Mouse (Mus musculus) spleen, postnatal 36 days (tissue): ENCODE measurements around the gene Arhgef12.

Experiments used
- DNase-seq, 2 experiments: peaks; one replicate each; pipeline ENCODE4 v3.0.0; 2022; ENCODE audit warnings: low spot score in 2 of 2, mixed read lengths in 1 of 2

Gene Arhgef12

DNA sequence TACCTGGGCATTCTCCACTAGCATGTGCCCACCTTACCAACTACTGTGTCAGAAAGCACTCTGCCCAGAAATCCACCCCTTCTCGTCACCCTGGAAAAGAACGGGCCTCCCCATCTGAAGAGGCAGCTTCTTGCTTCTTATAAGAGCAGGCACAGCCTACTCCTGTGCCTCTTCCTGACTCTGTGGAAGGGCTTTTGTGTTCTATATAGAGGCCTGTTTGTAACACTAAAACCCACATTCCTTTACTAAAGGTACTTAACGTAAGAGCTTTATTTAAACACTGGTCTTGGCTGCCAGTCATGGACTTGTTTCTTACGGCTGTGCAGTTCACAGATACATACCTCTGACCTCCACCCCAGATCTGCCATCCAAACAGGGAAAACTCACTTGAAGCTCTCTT lies 185.2 kb downstream of the Arhgef12 start:
- no peak for DNase-seq

DNA sequence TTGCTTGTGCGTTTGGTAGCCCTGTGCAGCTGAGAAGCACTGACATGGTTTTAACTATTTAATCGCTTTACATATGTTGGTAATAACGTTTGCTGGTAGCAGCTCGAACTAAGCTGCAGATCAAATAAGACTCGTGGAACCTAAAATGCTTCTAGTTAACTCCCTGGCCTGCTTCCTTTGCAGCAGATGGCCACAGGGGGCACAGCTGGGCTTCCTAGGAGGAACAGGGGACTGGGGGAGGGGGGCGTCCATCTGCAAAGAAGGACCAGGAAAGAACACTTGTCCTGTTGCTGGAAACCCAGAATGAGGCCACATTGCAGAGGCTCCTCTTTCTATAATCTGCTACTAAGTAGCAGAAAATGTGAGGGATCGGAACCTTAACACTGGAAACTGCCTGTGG lies 186.8 kb downstream of the Arhgef12 start:
- DNase-seq: no peak

- DNase-seq: no peak
These were observed 189.1 kb downstream of the Arhgef12 start for GRCm38 (mm10) chr9:42917911-42918310.
